Mouse (Mus musculus) spleen, postnatal 36 days (tissue): ENCODE data around the gene Macrod2.
"Not testable (repeated sequence)": the region's sequence is repeated elsewhere in the genome, so short reads cannot be mapped to it uniquely, and the experiment has no call there.

ENCODE experiments used
- DNase-seq, 2 experiments: peaks; one replicate each; pipeline ENCODE4 v3.0.0; 2022; ENCODE audit warnings: low spot score in 2 of 2, mixed read lengths in 1 of 2

The Macrod2 gene

DNA sequence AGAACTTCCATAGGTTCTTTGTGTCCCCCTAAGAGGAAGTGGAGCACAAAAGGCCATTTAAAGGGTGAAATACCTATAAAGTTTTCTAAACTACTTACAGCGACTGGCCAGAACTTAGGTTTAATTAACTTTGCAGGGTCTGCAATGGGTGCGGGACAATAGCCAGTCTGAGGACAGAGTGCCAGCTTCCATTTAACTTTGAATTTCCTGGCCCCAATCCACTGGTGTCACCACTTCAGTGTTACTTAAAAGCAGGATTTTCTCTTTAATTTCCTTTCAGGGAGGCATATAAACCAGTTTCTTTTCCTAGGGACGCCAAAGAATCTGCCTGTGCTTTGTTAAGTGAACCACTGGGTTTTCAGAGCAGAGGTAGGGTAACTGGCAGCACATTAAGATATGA lies 303.5 kb downstream of the Macrod2 start:
- DNase-seq: no peak

DNA sequence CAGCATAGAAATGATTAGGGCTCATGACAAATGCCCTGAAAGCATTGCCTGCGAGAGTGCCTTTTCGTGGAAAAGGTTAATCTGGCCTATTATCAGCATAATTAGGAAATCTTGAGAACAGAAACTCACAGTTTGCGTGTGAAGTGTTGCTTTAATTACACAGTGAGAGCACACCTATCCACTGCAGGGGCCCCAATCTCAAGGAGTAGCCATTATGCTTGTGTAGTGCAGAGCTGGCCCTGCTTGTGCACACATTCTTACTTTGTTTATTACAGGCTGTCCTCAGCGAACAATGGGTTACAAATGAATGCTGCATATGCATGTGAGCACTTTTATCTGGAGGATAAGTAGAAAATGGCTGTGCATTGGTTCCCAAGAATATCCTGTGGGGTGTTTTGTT lies 308.3 kb downstream of the Macrod2 start:
- DNase-seq: no peak

DNA sequence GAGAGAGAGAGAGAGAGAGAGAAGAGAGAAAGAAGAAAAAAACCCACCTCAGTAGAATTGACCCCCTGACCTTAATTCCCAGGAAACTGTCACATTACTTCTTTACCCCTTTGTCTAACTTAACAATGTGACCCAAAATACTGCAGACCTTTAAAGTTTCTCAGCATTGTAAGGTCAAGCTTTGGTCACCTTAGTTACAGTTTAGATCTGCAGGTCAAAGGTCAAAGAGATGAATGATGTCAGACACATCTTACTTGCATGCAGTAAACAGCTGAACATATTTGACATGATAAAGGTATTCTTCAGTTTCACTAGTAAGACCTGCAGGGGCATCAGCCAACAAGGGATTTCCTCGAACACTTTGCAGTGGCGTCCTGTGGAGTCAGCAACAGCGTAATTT lies 309.0 kb downstream of the Macrod2 start:
- no peak for DNase-seq

DNA sequence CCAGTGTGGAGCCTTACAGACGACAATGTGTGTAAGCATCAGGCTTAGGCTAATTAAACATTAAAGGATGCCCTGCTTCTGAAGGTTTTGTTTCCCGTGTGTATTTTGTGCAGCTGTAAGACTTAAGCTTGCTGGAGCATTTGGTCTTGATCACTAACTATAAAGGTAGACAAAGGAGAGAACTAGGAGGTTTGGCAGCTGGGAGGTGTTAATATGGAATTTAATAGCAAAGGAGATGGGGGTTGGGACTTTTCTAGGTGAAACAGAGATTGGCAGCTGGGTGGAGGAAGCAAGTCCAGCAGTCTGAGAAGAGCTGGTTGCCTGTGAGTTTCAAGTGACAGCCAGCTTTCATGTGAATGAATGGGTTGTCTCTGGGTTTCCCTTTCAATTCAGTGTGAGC lies 310.2 kb downstream of the Macrod2 start:
- DNase-seq: no peak

DNA sequence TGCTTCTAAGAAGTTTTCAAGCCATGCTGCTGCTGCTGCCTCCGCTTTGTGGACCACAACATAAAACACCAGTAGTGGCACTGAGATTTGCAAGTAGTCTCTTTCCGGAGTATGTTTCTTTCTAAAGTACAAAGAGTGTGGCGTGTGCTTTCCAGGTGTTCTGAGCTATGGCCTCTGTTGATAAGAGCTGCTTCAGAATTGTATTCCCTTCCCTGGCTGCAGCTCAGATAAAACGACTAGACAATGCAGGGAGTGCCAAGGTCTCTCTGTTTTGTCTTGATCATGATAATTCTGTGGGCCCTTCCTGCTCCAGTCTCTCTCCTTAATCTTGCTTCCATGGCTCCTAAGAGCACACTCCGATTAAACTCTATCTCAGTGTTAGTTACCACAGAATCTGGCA lies 312.4 kb downstream of the Macrod2 start:
- no peak for DNase-seq

DNA sequence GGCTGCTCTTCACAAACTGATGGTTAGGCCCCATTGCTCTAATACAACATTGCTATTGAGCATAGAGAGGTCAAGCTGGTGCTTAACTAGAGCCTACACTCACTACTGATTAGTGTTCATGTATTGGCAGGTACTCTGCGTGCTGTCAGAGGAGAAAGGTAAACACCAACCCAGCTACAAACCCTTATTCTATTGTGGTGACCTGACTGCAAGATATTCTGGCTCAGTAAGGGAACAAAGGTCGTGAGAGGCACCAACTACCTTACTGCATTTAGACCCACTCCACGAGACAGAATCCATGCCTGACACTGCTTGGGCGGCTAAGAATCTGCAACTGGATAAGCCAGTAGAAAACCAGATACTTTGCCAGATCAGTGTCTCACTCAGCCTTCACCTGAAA lies 320.7 kb downstream of the Macrod2 start:
- no peak for DNase-seq

DNA sequence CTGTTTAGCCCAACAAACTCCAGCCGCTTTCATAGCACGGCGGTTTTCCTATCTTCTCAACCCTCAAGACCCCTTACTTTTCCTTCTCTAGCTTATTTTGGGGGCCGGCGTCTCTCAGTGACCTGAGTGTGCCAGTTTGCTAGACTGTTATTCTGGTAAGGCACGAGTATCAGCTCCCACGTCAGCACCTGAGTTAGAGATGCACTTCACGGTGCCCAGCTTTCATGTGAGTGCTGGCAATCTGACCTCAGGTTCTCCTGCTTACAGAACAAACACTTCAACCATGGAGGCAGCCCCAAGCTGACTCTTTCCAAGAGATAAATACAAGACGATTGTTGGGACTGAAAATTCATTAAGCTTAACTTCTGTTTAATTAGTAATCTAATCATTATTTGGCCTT lies 322.3 kb downstream of the Macrod2 start:
- DNase-seq: no peak

DNA sequence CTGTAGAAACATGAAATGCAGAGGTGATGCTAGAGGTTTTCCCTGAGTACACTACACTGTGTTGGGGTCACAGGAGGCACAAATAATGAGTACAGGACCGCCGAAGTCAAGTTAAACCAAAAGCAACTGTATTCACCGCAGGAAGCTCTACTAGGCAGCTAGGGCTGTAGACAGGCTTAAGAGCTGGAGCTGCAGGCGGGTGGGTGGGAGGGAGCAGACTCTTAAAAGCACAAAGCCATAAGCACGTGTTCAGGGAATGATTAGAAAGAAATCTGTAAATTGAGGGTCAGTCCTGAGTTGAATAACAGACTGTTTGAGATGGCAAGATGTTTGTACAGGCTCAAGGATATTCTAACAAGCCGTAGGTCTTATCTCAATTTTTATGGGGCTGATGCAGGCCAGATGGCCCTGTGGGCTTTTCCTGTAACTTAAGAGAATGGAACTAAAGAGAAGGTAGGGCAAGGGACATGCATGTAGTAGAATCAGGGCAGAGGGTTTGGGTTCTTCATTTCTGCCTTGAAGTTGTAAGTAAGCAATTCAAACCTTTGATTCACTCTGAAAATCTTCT lies 337.6 kb downstream of the Macrod2 start:
- no peak for DNase-seq

DNA sequence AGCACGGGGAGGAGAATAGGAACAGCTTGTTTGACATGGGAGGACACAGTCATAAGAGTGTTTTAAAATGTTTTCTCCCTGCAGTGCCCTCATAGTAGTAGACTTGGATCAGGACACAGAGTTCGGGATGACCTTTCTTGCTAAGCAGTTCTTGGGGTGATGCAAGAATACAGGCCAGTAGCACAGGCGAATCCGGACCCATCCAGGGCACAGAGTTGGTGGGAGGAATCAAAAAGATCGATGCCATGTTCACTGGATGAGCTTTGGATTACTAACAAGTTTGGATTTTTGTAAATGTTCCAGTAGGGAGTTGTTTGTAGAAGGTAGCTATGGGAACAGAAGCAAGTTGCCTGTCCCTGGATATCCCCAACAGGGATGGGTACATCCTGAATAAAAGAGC lies 345.4 kb downstream of the Macrod2 start:
- DNase-seq: no peak

DNA sequence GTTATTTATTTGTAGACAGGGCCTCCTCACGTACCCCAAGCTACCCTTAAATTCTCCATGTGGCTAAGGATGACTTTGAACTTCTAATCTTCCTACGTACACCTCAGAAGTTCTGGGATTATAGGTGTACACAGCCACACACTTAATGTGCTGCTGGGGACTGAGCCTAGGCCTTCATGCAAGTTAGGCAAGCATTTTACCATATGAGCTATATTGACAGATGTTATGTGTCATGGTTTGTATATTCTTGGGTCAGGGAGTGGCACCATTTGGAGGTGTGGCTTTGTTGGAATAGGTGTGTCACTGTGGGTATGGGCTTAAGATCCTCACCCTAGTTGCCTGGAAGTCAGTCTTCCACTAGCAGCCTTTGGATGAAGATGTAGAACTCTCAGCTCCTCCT lies 347.8 kb downstream of the Macrod2 start:
- not testable (repeated sequence) for DNase-seq

DNA sequence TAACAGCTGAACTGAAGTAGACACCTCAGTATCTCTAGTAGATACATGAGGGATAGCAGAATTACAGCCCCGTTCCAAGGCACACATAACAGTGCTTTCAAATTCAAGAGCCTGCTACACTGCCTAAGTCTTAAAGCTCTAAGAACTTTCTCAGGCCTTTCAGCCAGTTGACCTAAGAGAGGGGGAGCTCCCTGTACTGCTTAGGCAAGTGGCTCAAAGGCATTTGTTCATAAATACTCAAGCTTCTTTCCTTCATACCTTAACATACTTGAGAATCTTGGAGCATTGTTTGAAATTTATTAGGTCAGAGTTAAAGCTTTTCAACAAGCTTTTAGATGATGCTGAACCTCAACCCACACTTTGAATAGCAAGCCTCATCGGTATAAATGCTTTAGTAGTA lies 363.8 kb downstream of the Macrod2 start:
- no peak for DNase-seq

DNA sequence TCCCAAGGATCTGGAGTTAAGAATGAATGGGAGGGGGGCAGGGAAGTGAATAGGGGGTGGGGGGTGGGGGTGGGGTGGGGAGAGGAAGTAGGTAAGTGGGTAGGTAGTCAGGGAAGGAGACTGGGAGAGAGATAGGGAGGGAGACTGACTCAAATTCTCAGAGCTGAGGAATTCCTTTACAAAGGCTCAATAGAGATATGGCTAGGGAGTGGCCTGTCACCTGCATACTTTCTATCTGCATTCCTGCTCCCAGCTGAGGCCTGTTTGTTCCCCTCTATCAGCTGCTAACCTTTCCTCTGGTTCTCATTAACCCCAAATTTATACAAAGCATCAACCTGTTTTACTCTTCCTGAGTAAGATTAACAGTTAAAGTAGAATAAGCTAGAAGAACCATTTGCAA lies 364.6 kb downstream of the Macrod2 start:
- no peak for DNase-seq

DNA sequence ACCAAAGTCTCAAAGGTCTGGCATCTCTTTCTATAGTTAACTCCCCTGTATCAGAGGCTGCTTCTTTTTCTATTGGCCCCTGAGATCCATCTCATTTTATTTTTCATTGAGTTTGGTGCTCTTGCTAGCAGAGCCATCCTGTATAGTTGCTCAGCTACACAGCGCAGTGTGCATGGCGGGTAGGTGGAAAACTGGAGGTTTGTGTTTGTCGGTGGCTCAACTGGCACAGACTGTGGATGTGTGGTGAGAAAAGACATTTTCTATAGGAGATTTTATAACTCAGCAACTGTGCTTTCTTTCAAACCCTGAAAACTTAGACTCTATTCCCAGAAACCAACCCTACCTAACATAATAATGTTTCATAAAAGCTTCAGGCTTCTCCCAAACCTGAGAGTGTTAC lies 365.0 kb downstream of the Macrod2 start:
- no peak for DNase-seq

DNA sequence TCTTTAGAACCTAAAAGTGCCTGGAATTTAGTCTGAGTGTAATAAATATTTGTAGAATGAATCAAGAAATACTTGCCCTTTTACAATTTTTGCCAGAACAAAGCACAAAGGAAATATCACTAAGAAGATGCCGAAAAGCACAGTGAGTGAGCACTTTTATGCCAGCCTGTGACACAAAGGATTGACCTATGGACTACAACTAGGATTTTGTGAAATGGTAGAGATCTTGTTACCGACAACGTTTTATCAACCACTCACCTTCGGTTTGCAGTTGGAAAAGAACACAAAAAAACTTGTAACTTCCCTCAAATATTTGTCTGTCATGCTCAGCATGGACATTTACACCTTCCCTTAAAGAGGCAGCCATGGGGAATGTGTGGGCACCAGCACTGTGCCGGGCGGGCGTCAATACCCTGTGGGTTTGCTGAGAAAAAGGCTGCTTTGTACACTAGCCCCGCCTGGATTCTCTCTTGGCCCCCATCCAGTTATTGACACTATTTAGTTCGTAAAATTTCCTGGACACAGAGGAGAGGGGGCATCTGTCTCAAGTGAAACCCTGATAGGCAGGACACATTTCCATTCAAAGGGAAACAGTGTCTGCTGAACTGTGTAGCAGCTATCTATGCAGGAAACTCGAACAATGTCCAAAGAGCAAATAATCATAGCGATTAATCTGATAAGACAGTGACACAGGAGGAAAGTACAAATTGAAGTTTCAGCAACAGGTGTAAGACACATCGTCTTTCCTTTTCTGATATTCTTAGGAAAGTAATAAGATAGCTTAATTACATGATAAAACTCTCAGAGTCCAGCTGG lies 368.2 kb downstream of the Macrod2 start:
- no peak for DNase-seq

DNA sequence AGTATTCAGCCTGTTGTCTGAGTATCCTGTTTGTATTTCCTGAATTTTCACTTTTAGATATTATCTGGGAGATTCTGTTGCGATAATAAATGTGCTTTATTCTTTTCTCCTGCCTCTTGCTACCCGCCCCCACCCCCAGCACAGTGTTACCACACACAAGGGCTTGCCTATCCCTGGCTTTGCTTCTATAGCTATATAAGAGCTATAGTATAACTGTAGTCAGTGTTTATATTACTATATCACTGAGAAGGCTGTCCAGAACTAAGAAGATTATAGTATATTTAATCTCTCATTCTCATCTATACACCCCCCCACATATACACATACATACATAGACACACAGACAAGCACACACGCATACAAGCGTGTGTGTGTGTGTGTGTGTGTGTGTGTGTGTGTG lies 374.4 kb downstream of the Macrod2 start:
- no peak for DNase-seq

DNA sequence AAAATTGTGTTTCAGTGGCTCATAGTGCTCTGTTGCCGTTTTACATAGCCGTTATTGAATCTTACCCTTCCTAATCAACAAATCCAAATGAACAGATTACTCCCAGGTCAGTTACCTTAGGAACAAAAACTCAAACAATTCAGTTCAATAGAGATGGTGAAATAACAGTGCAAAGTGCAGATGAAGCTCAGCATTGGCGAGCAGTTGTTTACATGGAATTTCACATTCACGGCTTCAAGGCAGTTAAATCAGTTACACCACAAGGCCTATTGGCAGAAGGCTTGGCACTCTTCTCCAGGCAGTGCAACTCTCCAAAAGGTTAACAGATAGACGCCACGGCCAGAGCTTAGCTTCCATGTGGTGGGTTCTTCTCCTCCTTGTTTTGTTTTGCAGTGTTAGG lies 377.7 kb downstream of the Macrod2 start:
- DNase-seq: no peak

DNA sequence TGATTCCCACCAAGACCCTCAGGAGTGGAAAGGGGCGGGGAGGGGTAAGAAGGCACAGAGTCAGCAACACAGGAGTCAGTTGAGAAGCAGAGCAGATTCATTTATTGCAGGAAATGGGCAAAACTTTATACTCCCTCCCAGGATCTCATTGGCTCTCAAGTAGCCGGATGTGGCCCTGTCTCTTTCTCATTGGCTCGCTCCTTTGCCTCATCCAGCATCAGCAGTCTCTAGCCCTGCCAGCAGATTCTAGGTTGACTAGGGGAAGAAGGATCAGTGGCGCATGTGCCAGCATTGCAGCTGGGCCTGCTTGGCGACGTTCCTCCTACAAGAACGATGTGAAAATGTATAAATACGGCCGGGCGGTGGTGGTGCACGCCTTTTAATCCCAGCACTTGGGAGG lies 378.3 kb downstream of the Macrod2 start:
- DNase-seq: no peak

DNA sequence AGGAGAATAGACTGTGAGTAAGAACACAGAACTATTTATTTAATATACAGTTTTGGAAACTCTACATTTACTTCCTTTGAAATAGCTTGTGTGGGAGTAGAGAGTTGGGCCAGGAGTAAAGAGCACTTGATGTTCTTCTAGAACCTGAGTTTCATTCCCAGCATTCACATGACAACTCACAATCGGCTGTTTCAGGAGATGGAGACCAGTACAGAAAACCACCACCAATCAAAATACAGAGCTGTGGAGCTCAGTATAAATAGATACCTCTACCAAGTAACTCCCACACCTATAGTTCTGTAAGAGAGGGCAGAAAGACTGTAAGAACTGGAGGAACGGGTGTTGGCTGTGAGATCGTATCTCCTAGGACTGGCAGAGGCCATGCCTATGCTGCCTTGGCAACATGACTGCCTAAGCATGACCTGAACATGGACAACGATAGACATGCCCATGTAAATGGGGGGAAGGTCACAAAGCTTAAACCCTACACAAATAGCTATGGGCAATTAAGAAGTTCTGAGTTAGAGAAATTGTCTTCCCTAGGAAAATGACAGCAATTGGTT lies 379.8 kb downstream of the Macrod2 start:
- DNase-seq: no peak

DNA sequence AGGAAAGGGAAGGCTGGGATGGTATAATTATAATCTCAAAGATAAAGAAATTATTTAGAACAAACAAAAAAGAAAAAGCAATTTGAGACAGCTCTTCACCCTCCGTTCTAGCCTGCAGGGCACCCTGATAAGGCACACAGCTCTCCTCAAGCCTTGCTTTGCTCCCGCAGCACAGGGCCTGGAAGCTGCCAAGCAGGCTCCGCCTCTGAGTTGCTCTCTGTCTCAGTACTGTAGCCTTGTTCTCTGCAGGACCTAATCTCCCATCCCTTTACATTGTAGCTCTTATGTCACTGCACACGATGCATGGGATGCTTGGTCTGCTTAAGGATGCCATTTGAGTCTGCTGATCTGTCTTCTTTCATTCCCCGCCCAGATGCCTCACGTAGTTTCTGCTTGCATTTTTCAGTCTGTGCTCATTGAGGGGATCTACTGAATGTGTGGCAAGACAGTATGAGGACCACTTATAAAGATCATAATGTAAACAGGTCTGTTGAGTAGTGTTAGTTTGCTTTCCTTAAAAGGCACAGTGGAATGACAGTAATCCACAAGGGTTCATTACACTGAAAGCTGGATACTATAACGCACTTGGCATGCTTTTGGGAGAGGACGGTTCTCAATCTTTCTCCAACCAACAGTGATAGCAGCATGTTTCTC lies 380.5 kb downstream of the Macrod2 start:
- DNase-seq: no peak

DNA sequence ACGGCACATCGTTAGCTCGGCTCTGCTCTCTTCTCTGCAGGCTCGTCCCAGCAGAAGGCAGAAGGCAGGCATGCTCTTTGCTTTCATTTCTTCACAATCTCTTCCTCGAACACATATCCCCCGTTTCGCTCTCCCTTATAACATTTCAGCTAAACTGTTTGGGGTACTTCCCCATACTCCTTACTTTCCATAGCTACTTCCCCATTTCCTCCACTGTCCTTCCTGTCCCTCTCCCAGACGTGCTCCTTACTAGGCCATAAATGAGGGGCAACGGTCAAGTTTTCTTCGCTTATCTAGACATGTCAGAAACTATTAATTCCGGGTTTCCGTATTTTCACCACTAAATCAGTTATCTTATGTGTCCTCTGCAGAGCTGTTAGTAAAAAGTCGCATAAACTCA lies 383.1 kb downstream of the Macrod2 start:
- DNase-seq: no peak

DNA sequence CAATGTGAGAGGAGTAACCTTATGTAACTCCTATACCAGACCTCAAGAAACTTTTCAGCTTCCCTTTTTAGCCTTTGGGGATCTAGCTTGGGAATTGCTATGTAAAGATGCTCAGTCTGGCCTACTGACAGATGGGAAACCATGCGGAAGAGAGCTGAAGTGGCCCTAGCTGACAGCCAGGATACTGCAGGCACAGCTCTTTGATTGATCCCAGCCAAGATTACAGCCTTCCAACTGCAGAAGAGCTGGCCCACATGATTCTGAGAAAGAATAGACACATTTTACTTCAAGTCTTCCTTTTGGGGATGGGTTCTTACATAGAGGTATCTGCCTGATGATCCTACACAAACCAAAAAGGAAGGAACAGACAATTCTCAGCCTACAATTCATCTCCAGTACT lies 387.9 kb downstream of the Macrod2 start:
- no peak for DNase-seq

DNA sequence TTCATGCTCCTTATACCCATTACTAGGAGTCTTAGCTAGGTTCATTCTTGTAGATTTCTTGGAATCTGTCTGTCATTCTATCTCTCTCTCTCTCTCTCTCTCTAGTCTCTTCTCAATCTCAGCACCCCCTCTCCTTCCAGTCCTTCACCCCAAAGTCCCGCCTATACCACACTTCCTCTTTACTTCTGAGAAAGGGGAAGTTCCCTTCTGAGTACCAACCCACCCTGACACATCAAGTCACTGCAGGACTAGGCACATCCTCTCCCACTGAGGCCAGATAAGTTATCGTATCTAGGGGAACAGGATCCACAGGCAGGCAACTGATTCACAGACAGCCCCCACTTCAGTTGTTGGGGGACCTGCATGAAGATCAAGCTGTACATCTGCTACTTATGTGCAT lies 389.5 kb downstream of the Macrod2 start:
- DNase-seq: peak; percentile 2 to 9

DNA sequence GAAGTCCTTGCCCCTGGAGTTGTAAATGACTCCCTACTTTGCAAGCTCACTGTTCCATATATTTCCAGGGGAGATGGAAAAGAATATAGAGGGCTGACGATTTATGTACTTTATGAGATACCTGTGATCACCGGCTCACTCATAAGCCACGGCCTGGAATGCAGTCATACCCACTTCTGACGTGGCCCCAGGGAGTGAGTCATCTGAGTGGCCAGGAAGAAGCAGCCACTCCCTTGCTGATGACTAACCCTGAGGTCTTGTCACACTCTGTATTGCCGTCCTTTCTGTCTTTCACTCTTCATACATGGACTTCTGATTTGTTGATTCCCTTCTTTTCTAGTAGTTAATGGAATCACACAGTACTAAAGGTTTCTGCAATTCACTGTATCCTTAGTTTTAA lies 395.3 kb downstream of the Macrod2 start:
- DNase-seq: no peak
